Mouse (Mus musculus) limb, embryonic 10.5 days (tissue): Measurements from ENCODE around the gene Tmc3. TPM values are rescaled to one million over a fixed set of nuclear protein-coding genes. Genes with fewer than 3 reads are reported as not detected.

Source experiments
- DNase-seq: peaks from one replicate; pipeline ENCODE4 v3.0.0-alpha.2; 2017; ENCODE audit warnings: low spot score
- H3K27ac ChIP-seq: fragments of 300-500 bp; sonication (generic); 2 replicates; pipeline ENCODE4 v1.5.1; 2016; ENCODE audit warnings: mild to moderate bottlenecking
- H3K27me3 ChIP-seq: fragments of 300-500 bp; sonication (generic); 2 replicates; pipeline ENCODE4 v1.6.1; 2016; ENCODE audit warnings: low read depth, mild to moderate bottlenecking; ENCODE audit not compliant: poor library complexity, severe bottlenecking
- H3K36me3 ChIP-seq: fragments of 300-500 bp; sonication (generic); 2 replicates; pipeline ENCODE4 v1.6.1; 2016; ENCODE audit warnings: mild to moderate bottlenecking, moderate library complexity
- H3K4me1 ChIP-seq: fragments of 300-500 bp; sonication (generic); 2 replicates; pipeline ENCODE4 v1.6.1; 2016
- H3K4me3 ChIP-seq: fragments of 300-500 bp; sonication (generic); 2 replicates; pipeline ENCODE4 v1.5.1; 2016; ENCODE audit warnings: mild to moderate bottlenecking, moderate library complexity
- H3K9me3 ChIP-seq: fragments of 300-500 bp; sonication (generic); replicated peaks from 2 replicates; pipeline ENCODE4 v1.6.1; 2016; ENCODE audit warnings: mild to moderate bottlenecking
- WGBS: fragments of 180-500 bp; shearing (Covaris S2); methylation state at CpG from one replicate; pipeline ENCODE4 v1.1.7; 2016; 5-methylcytosine and 5-hydroxymethylcytosine counted together
- polyA plus RNA-seq: library from polyadenylated mRNA; unstranded; fragments of >200 nt; fragmentation: Nextera tagmentation; extraction: Ambion mirVana; gene quantifications from 2 replicates; pipeline ENCODE4 v1.2.1, GENCODE M21; 2016

The Tmc3 gene
- polyA plus RNA-seq, 1 experiment from 2014 or later: 0.66 TPM

- H3K4me1 ChIP-seq: peaks cover 18% of the 10 kb centered on the region
- WGBS: 91% methylated on average over 6 of the region's 6 CpGs
- no peaks in the 10 kb centered on the region for H3K9me3 ChIP-seq
- H3K4me3 ChIP-seq: no peak overlapping the region
- H3K27me3 ChIP-seq: no peaks in the 10 kb centered on the region
- H3K36me3 ChIP-seq: peaks cover 23% of the 10 kb centered on the region
- H3K27ac ChIP-seq: no peak overlapping the region
- no peak for DNase-seq
Observed at GRCm38 (mm10) chr7:83633856-83634255, 49.1 kb downstream of the Tmc3 start.

GRCm38 (mm10) chr7:83635726-83636125 lies 51.0 kb downstream of the Tmc3 start:
- 91% methylated on average over 2 of the region's 2 CpGs for WGBS
- H3K36me3 ChIP-seq: peaks cover 41% of the 10 kb centered on the region
- DNase-seq: no peak

GRCm38 (mm10) chr7:83636425-83636824 lies 51.7 kb downstream of the Tmc3 start:
- Histone ChIP-seq H3K4me1 (peaks cover 11% of the 10 kb centered on the region), H3K4me3 (no peak overlapping the region), H3K27me3 (no peaks in the 10 kb centered on the region), H3K9me3 (no peaks in the 10 kb centered on the region), H3K27ac (no peak overlapping the region), H3K36me3 (peaks cover 47% of the 10 kb centered on the region)
- DNase-seq: no peak
- WGBS: 93% methylated on average over 8 of the region's 8 CpGs

More at GRCm38 (mm10) chr7:83635726-83636125, 51.0 kb downstream of the Tmc3 start:
- H3K9me3 ChIP-seq: no peaks in the 10 kb centered on the region
- no peaks in the 10 kb centered on the region for H3K27me3 ChIP-seq
- peaks cover 18% of the 10 kb centered on the region for H3K4me1 ChIP-seq
- H3K4me3 ChIP-seq: no peak overlapping the region
- no peak overlapping the region for H3K27ac ChIP-seq

GRCm38 (mm10) chr7:83637781-83638583 lies 53.3 kb downstream of the Tmc3 start:
- no peak for DNase-seq
- H3K27me3 ChIP-seq: no peaks in the 10 kb centered on the region
- peaks cover under 1% of the 10 kb centered on the region for H3K4me1 ChIP-seq
- no peak overlapping the region for H3K27ac ChIP-seq
- H3K36me3 ChIP-seq: peaks cover 47% of the 10 kb centered on the region
- 89% methylated on average over 8 of the region's 8 CpGs for WGBS
- no peaks in the 10 kb centered on the region for H3K9me3 ChIP-seq
- no peak overlapping the region for H3K4me3 ChIP-seq

GRCm38 (mm10) chr7:83639084-83639483 lies 54.4 kb downstream of the Tmc3 start:
- 88% methylated on average over 3 of the region's 3 CpGs for WGBS
- H3K27me3 ChIP-seq: no peaks in the 10 kb centered on the region
- peaks cover 51% of the 10 kb centered on the region for H3K36me3 ChIP-seq

GRCm38 (mm10) chr7:83640581-83640980 lies 55.9 kb downstream of the Tmc3 start:
- WGBS: 92% methylated on average over 5 of the region's 5 CpGs
- Histone ChIP-seq H3K27ac (no peak overlapping the region), H3K27me3 (no peaks in the 10 kb centered on the region), H3K9me3 (no peaks in the 10 kb centered on the region), H3K36me3 (peaks cover 51% of the 10 kb centered on the region), H3K4me3 (no peak overlapping the region), H3K4me1 (no peaks in the 10 kb centered on the region)
- DNase-seq: no peak

More at GRCm38 (mm10) chr7:83639084-83639483, 54.4 kb downstream of the Tmc3 start:
- Histone ChIP-seq H3K9me3 (no peaks in the 10 kb centered on the region), H3K4me1 (no peaks in the 10 kb centered on the region), H3K4me3 (no peak overlapping the region), H3K27ac (no peak overlapping the region)
- no peak for DNase-seq

- 84% methylated on average over 2 of the region's 2 CpGs for WGBS
- Histone ChIP-seq H3K4me3 (no peak overlapping the region), H3K4me1 (no peaks in the 10 kb centered on the region), H3K27ac (no peak overlapping the region), H3K36me3 (peaks cover 51% of the 10 kb centered on the region), H3K27me3 (no peaks in the 10 kb centered on the region), H3K9me3 (no peaks in the 10 kb centered on the region)
- DNase-seq: no peak
Observed at GRCm38 (mm10) chr7:83641163-83641562, 56.4 kb downstream of the Tmc3 start.

GRCm38 (mm10) chr7:83643581-83643980 lies 58.9 kb downstream of the Tmc3 start:
- Histone ChIP-seq H3K27ac (no peak overlapping the region), H3K4me3 (no peak overlapping the region), H3K27me3 (no peaks in the 10 kb centered on the region), H3K4me1 (no peaks in the 10 kb centered on the region), H3K9me3 (no peaks in the 10 kb centered on the region), H3K36me3 (peaks cover 29% of the 10 kb centered on the region)
- 90% methylated on average over 6 of the region's 6 CpGs for WGBS
- no peak for DNase-seq

- no peaks in the 10 kb centered on the region for H3K27me3 ChIP-seq
- no peak for DNase-seq
Observed at GRCm38 (mm10) chr7:83644761-83645160, 60.0 kb downstream of the Tmc3 start.

GRCm38 (mm10) chr7:83645476-83645875 lies 60.7 kb downstream of the Tmc3 start:
- H3K4me3 ChIP-seq: no peak overlapping the region
- H3K4me1 ChIP-seq: no peaks in the 10 kb centered on the region
- H3K27me3 ChIP-seq: no peaks in the 10 kb centered on the region
- no peaks in the 10 kb centered on the region for H3K9me3 ChIP-seq
- no peak overlapping the region for H3K27ac ChIP-seq
- 92% methylated on average over 5 of the region's 5 CpGs for WGBS
- H3K36me3 ChIP-seq: peaks cover 12% of the 10 kb centered on the region
- DNase-seq: no peak

More at GRCm38 (mm10) chr7:83644761-83645160, 60.0 kb downstream of the Tmc3 start:
- 89% methylated on average over 2 of the region's 2 CpGs for WGBS
- H3K27ac ChIP-seq: no peak overlapping the region
- no peaks in the 10 kb centered on the region for H3K9me3 ChIP-seq
- no peaks in the 10 kb centered on the region for H3K4me1 ChIP-seq
- peaks cover 19% of the 10 kb centered on the region for H3K36me3 ChIP-seq
- no peak overlapping the region for H3K4me3 ChIP-seq

- no peak for DNase-seq
- Histone ChIP-seq H3K4me3 (no peak overlapping the region), H3K9me3 (no peaks in the 10 kb centered on the region), H3K4me1 (no peaks in the 10 kb centered on the region), H3K27ac (no peak overlapping the region), H3K36me3 (peaks cover 2% of the 10 kb centered on the region; the same call in 1 of the 2 replicates), H3K27me3 (no peaks in the 10 kb centered on the region)
- 90% methylated on average over 7 of the region's 7 CpGs for WGBS
Observed at GRCm38 (mm10) chr7:83648807-83649206, 64.1 kb downstream of the Tmc3 start.

- no peak for DNase-seq
- 90% methylated on average over 5 of the region's 5 CpGs for WGBS
- Histone ChIP-seq H3K9me3 (no peaks in the 10 kb centered on the region), H3K4me1 (peaks cover 5% of the 10 kb centered on the region), H3K27ac (no peak overlapping the region), H3K27me3 (no peaks in the 10 kb centered on the region), H3K4me3 (no peak overlapping the region), H3K36me3 (no peaks in the 10 kb centered on the region)
Observed at GRCm38 (mm10) chr7:83650638-83651037, 65.9 kb downstream of the Tmc3 start.

GRCm38 (mm10) chr7:83652498-83652897 lies 67.8 kb downstream of the Tmc3 start:
- H3K27me3 ChIP-seq: no peaks in the 10 kb centered on the region
- 76% methylated on average over 5 of the region's 5 CpGs for WGBS
- no peaks in the 10 kb centered on the region for H3K36me3 ChIP-seq
- H3K4me3 ChIP-seq: no peak overlapping the region
- DNase-seq: no peak
- peaks cover 5% of the 10 kb centered on the region for H3K4me1 ChIP-seq
- no peaks in the 10 kb centered on the region for H3K9me3 ChIP-seq
- H3K27ac ChIP-seq: no peak overlapping the region
